In the genomic region with DNA sequence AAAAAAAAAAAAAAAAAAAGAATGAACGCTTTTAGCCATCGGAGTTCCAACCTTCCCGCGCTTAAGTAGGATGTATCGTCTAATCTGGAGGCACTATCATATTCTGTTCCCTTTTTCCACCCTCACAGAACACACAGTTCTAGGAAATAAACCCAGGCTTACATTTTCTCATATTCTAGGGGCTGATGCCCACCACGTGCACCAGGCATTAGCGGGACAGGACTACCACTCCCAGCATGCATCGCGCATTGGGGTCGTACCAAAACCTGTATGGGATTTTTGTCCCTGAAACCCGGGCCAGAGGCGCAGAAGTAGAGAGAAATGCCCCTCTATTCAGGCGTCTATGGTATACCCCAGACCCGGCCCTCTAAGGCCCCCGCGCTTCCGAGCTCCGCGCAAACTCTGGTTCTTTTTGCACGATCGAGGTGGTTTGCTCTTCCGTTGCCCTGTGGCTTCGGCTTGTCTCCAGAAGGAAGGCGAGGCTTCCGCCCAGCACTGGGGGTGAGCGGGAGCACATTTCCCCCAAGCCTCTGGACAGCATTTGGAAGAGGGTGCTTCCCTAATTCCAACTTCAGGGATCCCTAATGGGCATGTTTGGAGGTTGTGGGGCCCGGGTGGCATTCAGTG, we compare ENCODE assay signal across 8 mouse cellular contexts. TPM values are rescaled to one million over a fixed set of nuclear protein-coding genes. Genes with fewer than 3 reads are reported as not detected.
DNase-seq lines count a peak whose midpoint lies in the region; ATAC-seq lines count a peak whose summit lies in the region.

TSS of gene Uba1 (plus strand) at position 301 of the 627 bp plus-strand sequence.

- peak; percentile 82 for ATAC-seq in activated CD4-positive, CD25-positive, alpha-beta regulatory T cell, adult 4 months
- peak; percentile 89 for ATAC-seq in common myeloid progenitor, adult 5-6 weeks (replicated peaks; ENCODE audit: low read depth, poor library complexity, severe bottlenecking)

- DNase-seq in gastrocnemius, adult 8-10 months (ENCODE audit: low spot score in 2 of 2), result peak; percentile 32 to 52
- peak; percentile 58 for DNase-seq in hindlimb bud, embryonic 11.5 days (ENCODE audit: extremely low spot score, low read depth, low spot score)
- peak; percentile 68 to 76 for DNase-seq in left cerebral cortex, adult 8-10 months (ENCODE audit: low spot score in 2 of 2)
- peak; percentile 91 to 92 for DNase-seq in right cerebral cortex, postnatal 10 days (ENCODE audit: low spot score in 2 of 2)
- DNase-seq in urinary bladder, postnatal 4 days (ENCODE audit: low spot score in 2 of 2), result peak; percentile 61 to 70

- H3K4me3 ChIP-seq in megakaryocyte, embryonic 14.5 days (replicated peaks), result peak within 1 kb of the TSS; percentile 93

- H3K4me1 ChIP-seq in megakaryocyte, embryonic 14.5 days, result peaks cover 17% of the 10 kb centered on the region

- H3K27me3 ChIP-seq in megakaryocyte, embryonic 14.5 days (replicated peaks), result no peaks in the 10 kb centered on the region

- peaks cover 3% of the 10 kb centered on the region; the same call in 1 of the 2 replicates for H3K9me3 ChIP-seq in megakaryocyte, embryonic 14.5 days

- no peaks in the 10 kb centered on the region for H3K36me3 ChIP-seq in megakaryocyte, embryonic 14.5 days (replicated peaks; ENCODE audit: low read length)

RNA-seq across cellular contexts. Expression of gene Uba1, which starts in this region (rescaled TPM):
- polyA plus RNA-seq in activated CD4-positive, CD25-positive, alpha-beta regulatory T cell, adult 4 months (2017; shearing (Covaris generic)), result 100 to 1,000 TPM; 118 to 150 TPM
- 167 and 207 TPM in 2 replicates for total RNA-seq in common myeloid progenitor, adult 5-6 weeks (2017)
- 100 to 1,000 TPM; 143 to 161 (median 149) TPM for total RNA-seq in gastrocnemius, adult 8-10 months (2022)
- 100 to 1,000 TPM; 334 to 390 (median 365) TPM for total RNA-seq in left cerebral cortex, adult 8-10 months (2022)
- polyA plus RNA-seq in megakaryocyte, embryonic 14.5 days (2012; ENCODE audit: insufficient read depth, low replicate concordance), result 135 and 202 TPM in 2 replicates

Comparison
In these comparisons a context has a peak if more than half of its experiments do, and no peak if none do; other contexts are left out.
1. Peak in every context shown above with its lines: DNase-seq, ATAC-seq and H3K4me3 ChIP-seq.